Mouse (Mus musculus) cerebral cortex, adult 2 months (tissue): Measurements from ENCODE around the gene Rbm5.

Source experiments
- WGBS: fragments of 180-500 bp; shearing (Covaris S2); methylation state at CpG from one replicate; pipeline ENCODE4 v1.1.7; 2018; 5-methylcytosine and 5-hydroxymethylcytosine counted together

Rbm5 gene

GRCm38 (mm10) chr9:107770374-107771290, at the start of gene Rbm5:
Rbm5 (minus strand) TSS chr9:107770996.
- WGBS, result under 1% methylated on average over 60 of the region's 60 CpGs

GRCm38 (mm10) chr9:107812132-107812531, 41.3 kb upstream of the Rbm5 start:
- 83% methylated on average over 1 of the region's 1 CpGs for WGBS

- 95% methylated on average over 2 of the region's 2 CpGs for WGBS
These were observed 40.2 kb upstream of the Rbm5 start for GRCm38 (mm10) chr9:107810985-107811384.

- WGBS, result 86% methylated on average over 6 of the region's 6 CpGs
These were observed 20.9 kb upstream of the Rbm5 start for GRCm38 (mm10) chr9:107791714-107792113.

- 56% methylated on average over 11 of the region's 11 CpGs for WGBS
These were observed 11.9 kb upstream of the Rbm5 start for GRCm38 (mm10) chr9:107782536-107783203.

GRCm38 (mm10) chr9:107774411-107774810, 3.6 kb upstream of the Rbm5 start:
- WGBS, result 94% methylated on average over 3 of the region's 3 CpGs

GRCm38 (mm10) chr9:107771782-107772181, 986 bp upstream of the Rbm5 start:
- WGBS, result 62% methylated on average over 2 of the region's 2 CpGs

GRCm38 (mm10) chr9:107770037-107770373, 791 bp downstream of the Rbm5 start:
- WGBS, result under 1% methylated on average over 9 of the region's 9 CpGs

- 4% methylated on average over 4 of the region's 4 CpGs for WGBS
These were observed 1.3 kb downstream of the Rbm5 start for GRCm38 (mm10) chr9:107769445-107770000.

- WGBS, result 40% methylated on average over 5 of the region's 5 CpGs
These were observed 1.9 kb downstream of the Rbm5 start for GRCm38 (mm10) chr9:107768851-107769250.

- 63% methylated on average over 6 of the region's 6 CpGs for WGBS
These were observed 11.2 kb downstream of the Rbm5 start for GRCm38 (mm10) chr9:107759593-107759992.

GRCm38 (mm10) chr9:107750378-107750777, 20.4 kb downstream of the Rbm5 start:
- WGBS, result 67% methylated on average over 5 of the region's 5 CpGs

GRCm38 (mm10) chr9:107748063-107748462, 22.7 kb downstream of the Rbm5 start:
- 79% methylated on average over 3 of the region's 3 CpGs for WGBS

GRCm38 (mm10) chr9:107747310-107747709, 23.5 kb downstream of the Rbm5 start:
- 28% methylated on average over 1 of the region's 1 CpGs for WGBS

- WGBS, result 81% methylated on average over 3 of the region's 3 CpGs
These were observed 24.1 kb downstream of the Rbm5 start for GRCm38 (mm10) chr9:107746679-107747078.

GRCm38 (mm10) chr9:107744061-107744460, 26.7 kb downstream of the Rbm5 start:
- WGBS, result 84% methylated on average over 6 of the region's 6 CpGs

- WGBS, result 49% methylated on average over 4 of the region's 4 CpGs
These were observed 32.0 kb downstream of the Rbm5 start for GRCm38 (mm10) chr9:107738841-107739202.

GRCm38 (mm10) chr9:107738020-107738840, 32.6 kb downstream of the Rbm5 start:
- WGBS, result 16% methylated on average over 7 of the region's 7 CpGs

GRCm38 (mm10) chr9:107736185-107736485, 34.7 kb downstream of the Rbm5 start:
- WGBS, result 9% methylated on average over 7 of the region's 7 CpGs

GRCm38 (mm10) chr9:107735356-107736184, 35.2 kb downstream of the Rbm5 start:
- 15% methylated on average over 17 of the region's 17 CpGs for WGBS

- WGBS, result 49% methylated on average over 7 of the region's 7 CpGs
These were observed 36.2 kb downstream of the Rbm5 start for GRCm38 (mm10) chr9:107734567-107734971.
